Mouse (Mus musculus) heart, adult 2 months (tissue): ENCODE data around the gene Inca1.
A peak's percentile ranks its signal among the peaks of the same experiment; 100 is the strongest.

Experiments
- CTCF ChIP-seq: fragments of 200-600 bp; IDR thresholded peaks from 2 replicates; pipeline ENCODE4 v1.8.1; 2022; ENCODE audit warnings: antibody characterized with exemption, mild to moderate bottlenecking, moderate library complexity
- POLR2A ChIP-seq: fragments of 200-500 bp; IDR thresholded peaks from 2 replicates; pipeline ENCODE4 v1.6.1; 2011; ENCODE audit warnings: mild to moderate bottlenecking, low read depth, low read length, control low read depth; ENCODE audit not compliant: insufficient read depth

GRCm38 (mm10) chr11:70664741-70665140 lies 35.2 kb downstream of the Inca1 start:
- TF ChIP-seq CTCF (peak; percentile 19; the same call in 1 of the 2 replicates), POLR2A (no peak)
